Mouse (Mus musculus) testis, adult 2 months (tissue): Measurements from ENCODE around the gene Trem2. TPM values are rescaled to one million over a fixed set of nuclear protein-coding genes. Genes with fewer than 3 reads are reported as not detected.

ENCODE experiments used
- H3K27ac ChIP-seq: fragments of 200-500 bp; 2 replicates; pipeline ENCODE4 v1.5.1; 2012; ENCODE audit warnings: low read depth, low read length; ENCODE audit not compliant: control insufficient read depth, insufficient read depth
- H3K27me3 ChIP-seq: fragments of 200-500 bp; 2 replicates; pipeline ENCODE4 v1.6.1; 2012; ENCODE audit warnings: mild to moderate bottlenecking, low read length, moderate library complexity; ENCODE audit not compliant: control insufficient read depth, insufficient read depth
- H3K36me3 ChIP-seq: fragments of 200-500 bp; 2 replicates; pipeline ENCODE4 v1.6.1; 2012; ENCODE audit warnings: mild to moderate bottlenecking, low read length; ENCODE audit not compliant: control insufficient read depth, insufficient read depth
- H3K4me1 ChIP-seq: fragments of 200-500 bp; 2 replicates; pipeline ENCODE4 v1.6.1; 2012; ENCODE audit warnings: low read length; ENCODE audit not compliant: control insufficient read depth, insufficient read depth
- H3K4me3 ChIP-seq: fragments of 200-500 bp; 2 replicates; pipeline ENCODE4 v1.5.1; 2012; ENCODE audit warnings: low read depth, mild to moderate bottlenecking, low read length, moderate library complexity, mixed read lengths; ENCODE audit not compliant: control insufficient read depth
- CTCF ChIP-seq: fragments of 200-500 bp; IDR thresholded peaks from 2 replicates; pipeline ENCODE4 v1.5.1; 2012; ENCODE audit warnings: low read depth, mild to moderate bottlenecking, inconsistent platforms, low read length, moderate library complexity; ENCODE audit not compliant: control insufficient read depth, insufficient read depth, insufficient replicate concordance
- POLR2A ChIP-seq: fragments of 200-500 bp; IDR thresholded peaks from 2 replicates; pipeline ENCODE4 v1.6.1; 2012; ENCODE audit warnings: low read depth, mild to moderate bottlenecking, inconsistent platforms, low read length, moderate library complexity; ENCODE audit not compliant: control insufficient read depth
- polyA plus RNA-seq: library from polyadenylated mRNA; depleted of rRNA; stranded (reverse); fragments of >200 nt; gene quantifications from 2 replicates; pipeline ENCODE4 v1.2.3, GENCODE M21; 2012; rRNA removed

The Trem2 gene
- polyA plus RNA-seq, 1 experiment: 1.3 TPM

DNA sequence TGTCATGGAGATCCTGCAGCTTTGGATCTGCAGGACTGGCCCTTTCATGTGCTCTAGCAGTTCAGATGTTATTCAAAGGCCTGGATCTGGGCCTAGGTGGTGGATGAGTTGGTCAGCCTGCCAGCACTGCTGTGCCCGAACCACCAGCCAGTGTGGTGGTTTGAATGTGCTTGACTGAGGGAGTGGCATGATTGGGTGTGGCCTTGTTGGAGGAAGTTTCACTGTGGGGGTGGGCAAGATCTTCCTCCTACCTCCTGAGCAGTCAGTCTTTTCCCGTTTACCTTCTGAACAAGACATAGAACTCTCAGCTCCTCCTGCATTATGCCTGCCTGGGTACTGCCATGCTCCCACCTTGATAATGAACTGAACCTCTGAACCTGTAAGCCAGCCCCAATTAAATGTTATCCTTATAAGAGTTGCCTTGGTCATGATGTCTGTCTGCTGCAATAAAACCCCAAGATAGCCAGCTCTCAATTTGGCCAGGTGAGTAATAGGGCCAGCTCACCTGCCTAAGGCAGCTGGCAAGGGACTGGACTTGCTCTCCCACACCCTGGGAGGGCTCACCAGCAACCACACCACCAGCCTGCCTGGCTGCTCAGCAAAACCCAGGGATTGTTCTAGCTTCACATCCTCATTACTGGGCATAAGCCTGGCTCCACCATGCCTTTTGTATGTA is 39.7 kb downstream of the Trem2 start:
- Histone ChIP-seq H3K4me1 (no peaks in the 10 kb centered on the region), H3K27ac (no peak overlapping the region), H3K4me3 (no peak overlapping the region), H3K36me3 (no peaks in the 10 kb centered on the region), H3K27me3 (no peaks in the 10 kb centered on the region)
- no peak for TF ChIP-seq POLR2A
- no peak for TF ChIP-seq CTCF

DNA sequence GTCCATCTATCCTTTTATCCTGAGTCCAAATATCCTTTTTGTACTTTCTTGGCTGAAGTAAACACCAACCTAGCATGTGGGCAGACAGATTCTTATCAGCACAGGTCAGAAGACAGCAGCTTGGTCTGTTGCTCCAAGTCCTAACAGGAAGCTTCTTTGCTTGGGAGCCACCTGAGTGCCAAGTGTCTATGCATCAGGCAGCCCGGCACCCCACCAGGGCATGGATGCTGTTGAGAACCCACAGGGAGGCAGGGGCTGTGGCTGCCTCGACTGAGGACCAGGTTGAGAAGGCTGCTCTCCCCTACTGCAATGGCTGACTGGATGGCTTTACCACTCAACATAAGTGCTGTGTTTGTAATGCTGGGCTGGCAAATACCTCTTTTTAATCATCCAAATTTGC is 42.5 kb downstream of the Trem2 start:
- Histone ChIP-seq H3K4me1 (no peaks in the 10 kb centered on the region), H3K4me3 (no peak overlapping the region), H3K27me3 (no peaks in the 10 kb centered on the region), H3K36me3 (no peaks in the 10 kb centered on the region; the same call in 1 of the 2 replicates), H3K27ac (no peak overlapping the region)
- TF ChIP-seq CTCF: no peak

DNA sequence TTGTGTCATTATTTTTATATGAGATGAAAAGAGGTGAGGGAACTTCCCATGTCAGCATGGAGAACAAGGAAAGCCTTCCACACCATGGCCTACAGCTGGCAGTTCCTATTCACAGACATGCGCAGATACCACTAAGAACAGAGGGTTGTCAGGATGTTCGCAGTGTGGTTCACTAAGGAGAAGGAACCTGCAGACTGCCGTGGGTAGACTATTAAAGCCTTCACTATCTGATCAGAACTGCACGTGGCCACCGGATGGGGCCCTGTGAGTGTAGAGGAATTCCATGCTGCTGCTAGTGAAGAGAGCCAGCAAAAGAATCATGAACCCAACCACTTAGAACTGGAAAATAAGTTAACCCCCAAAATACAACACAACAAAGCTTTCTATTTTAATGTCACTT is 43.2 kb downstream of the Trem2 start:
- Histone ChIP-seq H3K27me3 (no peaks in the 10 kb centered on the region), H3K27ac (no peak overlapping the region), H3K4me1 (no peaks in the 10 kb centered on the region), H3K36me3 (no peaks in the 10 kb centered on the region; the same call in 1 of the 2 replicates), H3K4me3 (no peak overlapping the region)
- TF ChIP-seq POLR2A (no peak), CTCF (no peak)

DNA sequence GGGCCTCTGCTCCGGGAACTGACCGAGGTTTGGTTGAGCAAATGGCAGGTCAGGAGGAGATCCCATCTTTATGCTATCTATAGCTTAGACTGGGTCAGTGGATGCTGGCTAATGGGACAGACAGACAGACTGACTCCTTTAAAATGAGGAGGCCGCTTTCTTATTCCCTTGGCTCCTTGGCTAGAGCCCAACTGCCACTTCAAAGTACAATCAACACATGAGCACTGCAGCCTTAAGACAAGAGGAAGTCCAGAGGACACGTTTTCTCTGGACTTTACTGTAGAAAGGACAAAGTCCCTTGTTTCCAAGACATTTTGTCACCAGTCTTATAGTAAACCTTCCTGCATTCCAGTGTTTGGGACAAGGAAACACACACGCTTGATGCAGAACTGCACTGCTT is 45.2 kb downstream of the Trem2 start:
- TF ChIP-seq CTCF: no peak
- TF ChIP-seq POLR2A: no peak
- Histone ChIP-seq H3K4me1 (no peaks in the 10 kb centered on the region), H3K4me3 (no peak overlapping the region), H3K27ac (no peak overlapping the region), H3K27me3 (no peaks in the 10 kb centered on the region), H3K36me3 (peaks cover 1% of the 10 kb centered on the region; the same call in 1 of the 2 replicates)

DNA sequence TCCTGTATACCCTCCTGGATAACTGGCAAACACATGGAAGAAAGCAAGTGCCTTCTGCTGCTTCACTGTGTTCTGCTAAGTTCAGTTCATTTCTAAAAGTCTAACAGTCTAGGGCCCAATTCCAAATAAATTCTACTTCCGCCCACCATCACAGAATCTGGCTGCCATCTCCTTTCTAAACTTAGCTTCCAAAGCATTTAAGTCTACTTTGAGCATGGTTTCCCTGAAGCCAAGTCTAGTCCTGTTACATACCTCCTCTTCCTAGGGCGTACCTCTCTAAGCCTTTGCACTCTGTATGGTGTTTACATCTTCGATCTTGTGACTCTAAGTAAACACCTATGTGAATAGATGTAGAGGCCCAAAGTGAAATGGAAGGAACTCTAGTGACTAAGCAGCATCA is 46.4 kb downstream of the Trem2 start:
- Histone ChIP-seq H3K4me3 (no peak overlapping the region), H3K27ac (no peak overlapping the region), H3K36me3 (peaks cover 1% of the 10 kb centered on the region; the same call in 1 of the 2 replicates), H3K4me1 (no peaks in the 10 kb centered on the region), H3K27me3 (no peaks in the 10 kb centered on the region)
- TF ChIP-seq CTCF: no peak
- TF ChIP-seq POLR2A: no peak

DNA sequence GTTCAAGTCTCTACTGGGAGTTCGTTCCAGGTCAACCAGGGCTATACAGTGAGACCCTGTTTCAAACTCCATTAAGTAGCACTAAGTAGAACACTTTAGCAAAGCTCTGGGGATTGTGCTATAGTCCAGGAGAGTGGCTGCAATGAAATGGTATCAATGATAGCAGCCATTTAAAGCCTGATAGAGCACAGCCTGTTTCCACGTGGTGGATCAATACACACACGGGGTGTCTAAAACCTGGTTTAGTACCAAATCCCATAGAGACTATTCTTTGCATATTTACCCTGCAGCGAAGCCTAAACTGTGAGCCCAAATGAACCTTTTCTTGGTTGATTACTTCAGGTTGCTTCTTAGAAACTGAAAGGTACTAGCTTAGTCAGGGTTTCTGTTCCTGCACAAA is 55.5 kb downstream of the Trem2 start:
- H3K36me3 ChIP-seq: no peaks in the 10 kb centered on the region; the same call in 1 of the 2 replicates

DNA sequence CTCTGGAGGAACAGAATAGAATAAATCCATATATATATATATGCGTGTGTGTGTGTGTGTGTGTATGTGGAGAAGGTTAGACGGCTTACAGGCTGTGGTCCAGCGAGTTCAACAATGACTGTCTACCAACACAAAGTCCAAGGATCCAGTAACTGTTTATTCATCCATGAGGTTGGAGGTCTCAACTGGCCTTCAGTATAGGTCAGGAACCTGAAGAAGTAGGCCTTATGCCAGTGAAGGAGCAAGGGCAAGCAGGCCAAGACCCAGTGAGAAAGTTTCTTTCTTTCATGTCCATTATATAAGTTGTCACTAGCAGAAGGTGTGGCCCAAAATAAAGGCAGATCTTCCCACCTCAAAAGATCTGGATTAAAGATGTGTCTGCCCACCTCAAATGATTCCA is 56.5 kb downstream of the Trem2 start:
- no peak for TF ChIP-seq POLR2A
- no peak for TF ChIP-seq CTCF
- H3K27ac ChIP-seq: no peak overlapping the region
- no peaks in the 10 kb centered on the region; the same call in 1 of the 2 replicates for H3K36me3 ChIP-seq
- no peaks in the 10 kb centered on the region for H3K27me3 ChIP-seq
- H3K4me1 ChIP-seq: no peaks in the 10 kb centered on the region; the same call in 1 of the 2 replicates
- H3K4me3 ChIP-seq: no peak overlapping the region

More for the DNA sequence above, 55.5 kb downstream of the Trem2 start:
- H3K4me1 ChIP-seq: no peaks in the 10 kb centered on the region
- TF ChIP-seq POLR2A: no peak
- no peak overlapping the region for H3K27ac ChIP-seq
- H3K4me3 ChIP-seq: no peak overlapping the region
- no peaks in the 10 kb centered on the region for H3K27me3 ChIP-seq

Other genes starting within 250 kb of the Trem2 start
- gene 9830107B12Rik, start 200.1 kb upstream of the Trem2 start, polyA plus RNA-seq: not detected in 2 replicates
- gene A530064D06Rik, start 179.1 kb upstream of the Trem2 start, polyA plus RNA-seq: 0.05 and 0.07 TPM in 2 replicates
- 2.1 and 2.6 TPM in 2 replicates for gene Trem1, start 113.6 kb upstream of the Trem2 start, polyA plus RNA-seq
- not detected in 2 replicates for gene Trem3, start 98.6 kb upstream of the Trem2 start, polyA plus RNA-seq
- gene Treml4, start 82.1 kb upstream of the Trem2 start, polyA plus RNA-seq: 0.16 TPM in 1 of 2 replicates, not detected in the other
- not detected in 2 replicates for gene Treml2, start 46.9 kb upstream of the Trem2 start, polyA plus RNA-seq
- gene B430306N03Rik, start 30.3 kb upstream of the Trem2 start, polyA plus RNA-seq: 7.8 and 9.8 TPM in 2 replicates
- 0.17 TPM in 1 of 2 replicates, not detected in the other for gene Treml1, start 13.5 kb downstream of the Trem2 start, polyA plus RNA-seq
- gene Nfya, start 63.5 kb downstream of the Trem2 start, polyA plus RNA-seq: 73.1 and 73.8 TPM in 2 replicates
- 16.3 and 19.2 TPM in 2 replicates for gene Oard1, start 63.6 kb downstream of the Trem2 start, polyA plus RNA-seq
- 0.41 and 0.76 TPM in 2 replicates for gene Apobec2, start 86.5 kb downstream of the Trem2 start, polyA plus RNA-seq
- gene Tspo2, start 105.1 kb downstream of the Trem2 start, polyA plus RNA-seq: not detected in 2 replicates
- gene Unc5cl, start 108.5 kb downstream of the Trem2 start, polyA plus RNA-seq: 0.73 and 1.4 TPM in 2 replicates